ENCODE assay signal across 9 mouse cellular contexts in the genomic region with DNA sequence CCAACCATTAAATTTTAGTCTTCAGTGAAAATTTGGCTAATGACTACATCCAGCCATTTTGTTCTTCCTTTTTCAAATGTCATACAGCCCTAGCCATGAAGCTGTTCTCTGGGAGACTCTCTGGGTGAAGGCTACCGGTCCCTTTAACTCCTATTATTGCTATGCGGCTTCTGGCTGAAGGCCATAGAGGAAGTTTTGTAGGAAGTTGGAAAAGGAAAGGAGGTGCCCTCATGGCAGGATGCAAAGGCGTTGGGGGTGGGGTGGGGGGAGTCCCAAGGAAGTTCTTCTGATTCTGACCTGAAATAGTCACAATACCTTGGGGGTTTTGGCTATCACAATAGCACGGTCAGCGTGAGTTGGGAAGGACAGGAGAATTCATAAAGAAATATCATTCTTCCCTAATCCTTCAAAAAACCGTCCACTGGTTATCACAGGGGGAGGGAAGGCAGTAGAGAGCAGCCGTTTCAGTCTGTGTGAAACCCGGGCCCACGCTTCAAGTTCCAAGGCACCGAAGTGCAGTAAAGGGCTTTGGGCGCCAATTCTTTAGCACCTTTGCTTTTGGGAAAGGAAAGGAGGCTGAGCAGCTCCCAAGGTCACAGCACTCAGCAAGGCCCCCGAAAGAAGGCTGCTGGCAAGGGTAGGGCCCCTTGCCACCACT. TPM values are rescaled to one million over a fixed set of nuclear protein-coding genes. Genes with fewer than 3 reads are reported as not detected.
DNase-seq lines count a peak whose midpoint lies in the region; ATAC-seq and TF ChIP-seq lines count a peak whose summit lies in the region.
"Had no signal": no experiment of that assay in that cellular context is flagged by ENCODE, and none has a peak within 500 bp of the region (broad histone marks: within the 10 kb centered on the region; RNA-seq: fewer than 3 reads in every experiment).

No protein-coding gene starts in this region.

- TF ChIP-seq POLR2A in cerebellum, adult 2 months (IDR thresholded peaks at IDR 0.05; ENCODE audit: borderline replicate concordance, insufficient read depth, low read length): no peak

- DNase-seq in midbrain, embryonic 11.5 days (ENCODE audit: low spot score, missing footprints): peak; percentile 75
- no peak for DNase-seq in midbrain, embryonic 10.5 days (ENCODE audit: low spot score)
- peak; percentile 83 for DNase-seq in lung, postnatal 25 days (ENCODE audit: low spot score)
- DNase-seq in cerebellum, adult 2 months: no peak
- no peak for DNase-seq in urinary bladder, adult 2 months (ENCODE audit: low spot score)
- no peak for DNase-seq in layer of hippocampus, postnatal 14 days (ENCODE audit: low spot score in 2 of 2)

- H3K27ac ChIP-seq in midbrain, embryonic 11.5 days (ENCODE audit: low read depth, low read length): no peak overlapping the region
- H3K27ac ChIP-seq in midbrain, embryonic 10.5 days (replicated peaks): no peak overlapping the region
- peak overlapping the region; percentile 82 for H3K27ac ChIP-seq in heart, embryonic 11.5 days (ENCODE audit: low read depth, low read length)
- H3K27ac ChIP-seq in kidney, embryonic 15.5 days: peak overlapping the region; percentile 72
- no peak overlapping the region for H3K27ac ChIP-seq in cerebellum, adult 2 months (ENCODE audit: insufficient read depth, low read length)

- H3K9me3 ChIP-seq in midbrain, embryonic 11.5 days (ENCODE audit: control insufficient read depth, low read length): no peaks in the 10 kb centered on the region
- no peaks in the 10 kb centered on the region for H3K9me3 ChIP-seq in midbrain, embryonic 10.5 days (replicated peaks)
- no peaks in the 10 kb centered on the region for H3K9me3 ChIP-seq in heart, embryonic 11.5 days (replicated peaks; ENCODE audit: control insufficient read depth, low read length)
- no peaks in the 10 kb centered on the region for H3K9me3 ChIP-seq in kidney, embryonic 15.5 days (replicated peaks)

- no peak for TF ChIP-seq CTCF in cerebellum, adult 2 months (IDR thresholded peaks at IDR 0.05; ENCODE audit: borderline replicate concordance, insufficient read depth, low read depth, low read length)

- ATAC-seq in midbrain, embryonic 11.5 days (ENCODE audit: low FRiP score): peak; percentile 30; the same call in 1 of the 2 replicates
- ATAC-seq in heart, embryonic 11.5 days (replicated peaks; ENCODE audit: insufficient number of reproducible peaks, low FRiP score, low TSS enrichment): peak; percentile 49; the same call in 1 of the 2 replicates
- peak; percentile 62; the same call in 1 of the 2 replicates for ATAC-seq in kidney, embryonic 15.5 days (replicated peaks; ENCODE audit: low FRiP score)

- no peak overlapping the region for H3K4me3 ChIP-seq in midbrain, embryonic 11.5 days (ENCODE audit: low read depth, low read length)
- no peak overlapping the region for H3K4me3 ChIP-seq in midbrain, embryonic 10.5 days
- no peak overlapping the region for H3K4me3 ChIP-seq in heart, embryonic 11.5 days (ENCODE audit: low read depth, low read length)
- no peak overlapping the region for H3K4me3 ChIP-seq in kidney, embryonic 15.5 days (replicated peaks)
- H3K4me3 ChIP-seq in cerebellum, adult 2 months (replicated peaks; ENCODE audit: insufficient read depth, low read depth, low read length): no peak overlapping the region

- no peaks in the 10 kb centered on the region for H3K27me3 ChIP-seq in midbrain, embryonic 11.5 days (ENCODE audit: control insufficient read depth, insufficient read depth, low read length)
- H3K27me3 ChIP-seq in midbrain, embryonic 10.5 days (ENCODE audit: low read depth, poor library complexity, severe bottlenecking): no peaks in the 10 kb centered on the region
- no peaks in the 10 kb centered on the region for H3K27me3 ChIP-seq in heart, embryonic 11.5 days (ENCODE audit: control insufficient read depth, insufficient read depth, low read length)
- H3K27me3 ChIP-seq in kidney, embryonic 15.5 days: no peaks in the 10 kb centered on the region
- H3K27me3 ChIP-seq in cerebellum, adult 2 months (ENCODE audit: control insufficient read depth, insufficient read depth, low read length): no peaks in the 10 kb centered on the region

- no peak overlapping the region for H3K4me2 ChIP-seq in midbrain, embryonic 11.5 days
- no peak overlapping the region for H3K4me2 ChIP-seq in heart, embryonic 11.5 days
- no peak overlapping the region for H3K4me2 ChIP-seq in kidney, embryonic 15.5 days

- H3K4me1 ChIP-seq in midbrain, embryonic 11.5 days (ENCODE audit: control insufficient read depth, insufficient read depth, low read length): no peaks in the 10 kb centered on the region
- H3K4me1 ChIP-seq in midbrain, embryonic 10.5 days: no peaks in the 10 kb centered on the region
- H3K4me1 ChIP-seq in heart, embryonic 11.5 days (ENCODE audit: control insufficient read depth, insufficient read depth, low read length): no peaks in the 10 kb centered on the region
- H3K4me1 ChIP-seq in kidney, embryonic 15.5 days: 0 out of 2 replicates have a peak, but pooled peaks cover 3% of the 10 kb centered on the region
- no peaks in the 10 kb centered on the region for H3K4me1 ChIP-seq in cerebellum, adult 2 months (ENCODE audit: control insufficient read depth, insufficient read depth, low read length)

- H3K36me3 ChIP-seq in midbrain, embryonic 11.5 days (ENCODE audit: control insufficient read depth, insufficient read depth, low read length): no peaks in the 10 kb centered on the region
- peaks cover 32% of the 10 kb centered on the region for H3K36me3 ChIP-seq in midbrain, embryonic 10.5 days
- 0 out of 2 replicates have a peak, but pooled peaks cover 3% of the 10 kb centered on the region for H3K36me3 ChIP-seq in heart, embryonic 11.5 days (ENCODE audit: control insufficient read depth, insufficient read depth, low read length)
- peaks cover 54% of the 10 kb centered on the region for H3K36me3 ChIP-seq in kidney, embryonic 15.5 days

- 91% methylated on average over 12 of the region's 12 CpGs for WGBS in midbrain, embryonic 11.5 days
- whole genome bisulfite sequencing in midbrain, embryonic 10.5 days: 91% methylated on average over 12 of the region's 12 CpGs
- WGBS in heart, embryonic 11.5 days (ENCODE audit: insufficient replicate concordance): 65% methylated on average over 12 of the region's 12 CpGs
- 77% methylated on average over 12 of the region's 12 CpGs for WGBS in kidney, embryonic 15.5 days
- WGBS in cerebellum, adult 2 months: 86% methylated on average over 12 of the region's 12 CpGs

- H3K9ac ChIP-seq in midbrain, embryonic 11.5 days (ENCODE audit: low read length): no peak overlapping the region
- H3K9ac ChIP-seq in heart, embryonic 11.5 days (ENCODE audit: low read depth, low read length): no peak overlapping the region
- H3K9ac ChIP-seq in kidney, embryonic 15.5 days: no peak overlapping the region

RNA-seq across cellular contexts. Expression of a gene that starts 14.8 kb away (rescaled TPM):
- 48.2 and 48.5 TPM in 2 replicates for polyA plus RNA-seq in midbrain, embryonic 11.5 days (2014; fragmentation: Nextera tagmentation; extraction: Ambion mirVana)
- polyA plus RNA-seq in midbrain, embryonic 10.5 days (2016; fragmentation: Nextera tagmentation; extraction: Ambion mirVana): 46.9 and 50.1 TPM in 2 replicates
- 28.7 and 29.3 TPM in 2 replicates for polyA plus RNA-seq in heart, embryonic 11.5 days (2014; fragmentation: Nextera tagmentation; extraction: Ambion mirVana)
- polyA plus RNA-seq in kidney, embryonic 15.5 days (2015; fragmentation: Nextera tagmentation; extraction: Ambion mirVana): 36.9 and 39.3 TPM in 2 replicates
- 37.3 and 41.0 TPM in 2 replicates for polyA plus RNA-seq in cerebellum, adult 2 months (2012; rRNA removed)
- 19.8 and 22.0 TPM in 2 replicates for polyA plus RNA-seq in urinary bladder, adult 2 months (2012; rRNA removed)
- 10 to 100 TPM; 20.0 TPM for total RNA-seq in layer of hippocampus, postnatal 14 days (2021)

RNA-seq across cellular contexts. Expression of a gene that starts 33.1 kb away (rescaled TPM):
- polyA plus RNA-seq in midbrain, embryonic 11.5 days (2014; fragmentation: Nextera tagmentation; extraction: Ambion mirVana): 320 and 334 TPM in 2 replicates
- polyA plus RNA-seq in midbrain, embryonic 10.5 days (2016; fragmentation: Nextera tagmentation; extraction: Ambion mirVana): 145 and 248 TPM in 2 replicates
- 16.3 and 18.3 TPM in 2 replicates for polyA plus RNA-seq in heart, embryonic 11.5 days (2014; fragmentation: Nextera tagmentation; extraction: Ambion mirVana)
- 7.9 and 13.4 TPM in 2 replicates for polyA plus RNA-seq in kidney, embryonic 15.5 days (2015; fragmentation: Nextera tagmentation; extraction: Ambion mirVana)
- polyA plus RNA-seq in cerebellum, adult 2 months (2012; rRNA removed): 808 and 848 TPM in 2 replicates
- polyA plus RNA-seq in urinary bladder, adult 2 months (2012; rRNA removed): 1.4 and 2.0 TPM in 2 replicates
- 100 to 1,000 TPM; 287 to 317 TPM for total RNA-seq in layer of hippocampus, postnatal 14 days (2021)
- total RNA-seq: MEL had no signal

Comparison
In these comparisons a context has a peak if more than half of its experiments do, and no peak if none do; other contexts are left out.
1. DNase-seq: peak in midbrain, embryonic 11.5 days (single experiment) and lung, postnatal 25 days (single experiment); none in midbrain, embryonic 10.5 days (single experiment), cerebellum, adult 2 months (0 of 2), urinary bladder, adult 2 months (single experiment) and layer of hippocampus, postnatal 14 days (0 of 2).
2. H3K27ac ChIP-seq: peak in heart, embryonic 11.5 days (single experiment) and kidney, embryonic 15.5 days (single experiment); none in midbrain, embryonic 11.5 days (single experiment), midbrain, embryonic 10.5 days (single experiment) and cerebellum, adult 2 months (single experiment).
3. Peak in every context shown above with its lines, with median percentiles within 50 percentile points of each other: ATAC-seq.